Mouse (Mus musculus) kidney, embryonic 14.5 days (tissue): ENCODE results near the gene Cd200r2. TPM values are rescaled to one million over a fixed set of nuclear protein-coding genes. Genes with fewer than 3 reads are reported as not detected.
"Not testable (repeated sequence)": the region's sequence is repeated elsewhere in the genome, so short reads cannot be mapped to it uniquely, and the experiment has no call there.

Experiments
- ATAC-seq: fragments of 200-750 bp; cut with Nextera tagmentation; 2 replicates; pipeline ENCODE4 v1.8.0; 2017; ENCODE audit warnings: moderate number of reproducible peaks, mild to moderate bottlenecking, moderate TSS enrichment, moderate library complexity; ENCODE audit not compliant: low FRiP score, low TSS enrichment
- H3K27ac ChIP-seq: fragments of 300-500 bp; sonication (generic); 2 replicates; pipeline ENCODE4 v1.5.1; 2014; ENCODE audit warnings: low read depth, mild to moderate bottlenecking, low read length, moderate library complexity, mixed read lengths
- H3K27me3 ChIP-seq: fragments of 300-500 bp; sonication (generic); 2 replicates; pipeline ENCODE4 v1.6.1; 2014; ENCODE audit warnings: mild to moderate bottlenecking, low read length; ENCODE audit not compliant: control insufficient read depth, insufficient read depth
- H3K36me3 ChIP-seq: fragments of 300-500 bp; sonication (generic); 2 replicates; pipeline ENCODE4 v1.6.1; 2014; ENCODE audit warnings: low read length, mixed read lengths; ENCODE audit not compliant: control insufficient read depth, insufficient read depth
- H3K4me1 ChIP-seq: fragments of 300-500 bp; sonication (generic); 2 replicates; pipeline ENCODE4 v1.6.1; 2014; ENCODE audit warnings: low read length, mixed read lengths; ENCODE audit not compliant: control insufficient read depth, insufficient read depth
- H3K4me2 ChIP-seq: fragments of 300-500 bp; sonication (generic); replicated peaks from 2 replicates; pipeline ENCODE4 v1.6.1; 2014; ENCODE audit warnings: low read depth, mild to moderate bottlenecking, low read length
- H3K4me3 ChIP-seq: fragments of 300-500 bp; sonication (generic); 2 replicates; pipeline ENCODE4 v1.5.1; 2014; ENCODE audit warnings: mild to moderate bottlenecking, low read length
- H3K9ac ChIP-seq: fragments of 300-500 bp; sonication (generic); 2 replicates; pipeline ENCODE4 v1.6.1; 2014; ENCODE audit warnings: low read depth, mild to moderate bottlenecking, low read length, moderate library complexity
- H3K9me3 ChIP-seq: fragments of 300-500 bp; sonication (generic); 2 replicates; pipeline ENCODE4 v1.6.1; 2016; ENCODE audit warnings: low read length; ENCODE audit not compliant: control insufficient read depth
- WGBS: fragments of 180-500 bp; shearing (Covaris S2); extraction: QIAGEN DNeasy Blood & Tissue Kit; methylation state at CpG from one replicate; pipeline ENCODE4 v1.1.7; 2014; 5-methylcytosine and 5-hydroxymethylcytosine counted together
- polyA plus RNA-seq: library from polyadenylated mRNA; unstranded; fragments of >200 nt; fragmentation: Nextera tagmentation; extraction: Ambion mirVana; gene quantifications from 2 replicates; pipeline ENCODE4 v1.2.1, GENCODE M21; 2014

Gene Cd200r2
- 0.11 TPM in 1 of 2 replicates, not detected in the other for polyA plus RNA-seq

DNA sequence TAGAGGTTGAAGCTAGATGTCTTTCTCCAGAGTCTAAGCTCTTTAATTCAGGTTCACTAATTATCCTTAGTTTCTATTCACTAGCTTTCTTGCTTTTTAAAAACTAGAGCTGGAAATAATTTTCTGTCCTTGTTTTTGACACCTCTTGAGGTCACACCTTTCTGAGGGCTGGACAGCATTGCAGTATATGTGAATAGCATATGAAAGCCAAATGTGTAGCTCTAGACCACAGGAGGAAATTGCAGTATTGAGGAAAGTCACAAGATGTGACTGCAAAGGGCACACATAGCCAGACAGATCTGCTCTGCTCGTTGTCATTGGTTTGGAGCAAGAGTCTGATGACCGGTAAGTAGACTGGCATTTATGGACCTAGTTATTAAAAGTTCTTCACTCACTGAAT, at the start of gene Cd200r2:
TSS of gene Cd200r2 (plus strand) at position 301 of the 400 bp plus-strand sequence.
- no peak within 1 kb of the TSS for H3K27ac ChIP-seq
- H3K4me3 ChIP-seq, result no peak within 1 kb of the TSS
- WGBS, result 79% methylated on average over 2 of the region's 2 CpGs
- no peaks in the 10 kb centered on the region for H3K4me1 ChIP-seq
- H3K4me2 ChIP-seq, result no peak within 1 kb of the TSS
- no peaks in the 10 kb centered on the region for H3K27me3 ChIP-seq
- H3K9me3 ChIP-seq, result no peaks in the 10 kb centered on the region
- no peak within 1 kb of the TSS for H3K9ac ChIP-seq
- no peaks in the 10 kb centered on the region for H3K36me3 ChIP-seq
- ATAC-seq, result no peak

DNA sequence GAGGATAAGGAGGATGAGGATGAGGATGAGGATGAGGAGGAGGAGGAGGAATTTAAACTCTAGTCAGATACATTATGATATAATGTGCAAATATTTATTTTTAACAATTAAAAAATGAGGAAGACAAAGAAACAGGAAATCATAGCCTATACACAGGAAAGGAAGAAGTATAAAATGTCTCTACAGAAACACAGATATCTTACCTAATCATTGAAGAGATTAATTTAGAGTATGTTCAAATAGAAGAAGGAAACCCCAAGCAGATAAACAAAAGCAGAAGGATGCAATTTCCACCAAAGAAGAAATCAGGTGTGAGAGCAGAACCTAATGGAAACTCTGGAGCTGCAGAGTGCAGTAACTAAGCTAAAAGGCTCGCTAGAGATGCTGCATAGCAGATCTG, 48.9 kb upstream of the Cd200r2 start:
- 65% methylated on average over 1 of the region's 1 CpGs for WGBS
- Histone ChIP-seq H3K27me3 (no peaks in the 10 kb centered on the region), H3K27ac (no peak overlapping the region), H3K4me2 (no peak overlapping the region), H3K9ac (no peak overlapping the region), H3K4me1 (no peaks in the 10 kb centered on the region), H3K36me3 (no peaks in the 10 kb centered on the region), H3K9me3 (no peaks in the 10 kb centered on the region), H3K4me3 (no peak overlapping the region)
- ATAC-seq, result no peak

DNA sequence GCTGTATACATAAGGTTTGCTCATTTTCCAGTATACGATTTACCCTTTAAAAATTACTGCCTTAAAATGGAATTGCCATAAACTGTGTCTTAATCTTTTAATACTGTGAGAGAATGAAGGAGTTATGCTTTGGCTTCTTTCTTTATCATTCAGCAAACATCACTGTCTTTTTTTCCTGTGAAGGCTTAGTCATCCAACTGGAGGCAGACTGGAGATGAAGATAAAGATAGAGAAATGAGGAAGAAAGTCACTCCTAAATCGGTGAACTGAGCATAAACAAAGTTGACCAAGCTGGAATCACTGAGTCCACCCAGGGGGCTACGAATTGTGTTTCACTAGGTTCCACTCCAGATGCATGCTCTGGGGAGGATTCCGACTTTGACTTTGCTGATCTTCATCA, 46.4 kb upstream of the Cd200r2 start:
- no peak for ATAC-seq
- no peaks in the 10 kb centered on the region for H3K36me3 ChIP-seq
- H3K9ac ChIP-seq, result no peak overlapping the region
- no peaks in the 10 kb centered on the region for H3K9me3 ChIP-seq
- no peaks in the 10 kb centered on the region for H3K27me3 ChIP-seq
- H3K4me1 ChIP-seq, result no peaks in the 10 kb centered on the region
- H3K4me3 ChIP-seq, result no peak overlapping the region
- no peak overlapping the region for H3K27ac ChIP-seq
- no peak overlapping the region for H3K4me2 ChIP-seq
- WGBS, result 82% methylated on average over 4 of the region's 4 CpGs

DNA sequence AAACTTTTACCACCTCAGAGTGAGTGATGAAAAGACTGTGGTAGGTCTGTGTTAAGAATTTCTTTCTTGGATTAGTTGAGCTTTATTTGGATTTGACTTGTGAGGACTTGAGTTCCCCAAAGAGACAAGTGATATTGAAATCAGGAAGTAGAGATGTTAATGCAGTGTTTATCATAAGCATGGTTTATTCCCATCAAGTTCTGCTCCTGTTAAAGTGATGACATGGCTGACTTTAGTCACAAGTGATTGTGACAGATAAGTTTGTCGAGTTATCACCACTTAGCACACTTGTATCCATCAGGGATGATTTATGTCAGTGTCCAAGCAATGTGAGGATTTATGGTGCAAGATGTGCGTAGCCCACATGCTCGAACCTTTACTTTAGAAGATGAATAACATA, 34.6 kb upstream of the Cd200r2 start:
- ATAC-seq, result no peak
- Histone ChIP-seq H3K4me3 (no peak overlapping the region), H3K4me1 (no peaks in the 10 kb centered on the region), H3K36me3 (no peaks in the 10 kb centered on the region), H3K9ac (no peak overlapping the region), H3K9me3 (no peaks in the 10 kb centered on the region), H3K27ac (no peak overlapping the region), H3K4me2 (no peak overlapping the region), H3K27me3 (no peaks in the 10 kb centered on the region)
- WGBS, result 62% methylated on average over 3 of the region's 3 CpGs

DNA sequence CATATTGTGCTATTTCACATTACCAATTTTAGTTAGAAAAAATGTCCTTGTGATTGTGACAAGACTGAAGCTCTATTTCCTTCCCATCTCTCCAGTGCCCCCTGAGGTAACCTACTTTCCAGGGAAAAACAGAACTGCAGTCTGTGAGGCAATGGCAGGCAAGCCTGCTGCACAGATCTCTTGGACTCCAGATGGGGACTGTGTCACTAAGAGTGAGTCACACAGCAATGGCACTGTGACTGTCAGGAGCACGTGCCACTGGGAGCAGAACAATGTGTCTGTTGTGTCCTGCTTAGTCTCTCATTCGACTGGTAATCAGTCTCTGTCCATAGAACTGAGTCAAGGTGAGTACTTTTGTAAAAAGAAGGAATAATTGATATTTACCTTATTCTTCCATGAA, 33.7 kb upstream of the Cd200r2 start:
- H3K27me3 ChIP-seq, H3K4me1 ChIP-seq, H3K36me3 ChIP-seq, H3K4me2 ChIP-seq, H3K9ac ChIP-seq, ATAC-seq, H3K27ac ChIP-seq, H3K4me3 ChIP-seq, H3K9me3 ChIP-seq: not testable (repeated sequence)
- WGBS, result 71% methylated on average over 2 of the region's 2 CpGs

DNA sequence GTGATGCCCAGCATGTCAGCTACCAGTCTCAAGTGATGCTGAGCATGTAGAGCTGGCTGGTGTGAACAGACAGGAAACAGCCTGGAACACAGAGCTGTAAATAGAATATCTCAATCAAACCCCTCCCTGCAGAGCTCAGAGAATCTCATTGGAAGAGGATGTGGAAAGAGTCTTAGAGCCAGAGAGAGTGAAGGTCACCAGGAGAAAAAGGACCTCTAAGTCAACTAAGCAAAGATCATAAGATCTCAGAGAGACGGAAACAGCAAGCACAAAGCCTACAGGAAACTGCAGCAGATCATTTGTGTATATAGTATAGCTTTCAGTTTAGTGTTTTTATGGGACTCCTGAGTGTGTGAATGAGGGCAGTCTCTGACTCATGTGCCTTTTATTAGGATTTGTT, 8.3 kb downstream of the Cd200r2 start:
- no peak overlapping the region for H3K27ac ChIP-seq
- no peaks in the 10 kb centered on the region for H3K27me3 ChIP-seq
- H3K4me3 ChIP-seq, result no peak overlapping the region
- no peaks in the 10 kb centered on the region for H3K36me3 ChIP-seq
- no peaks in the 10 kb centered on the region for H3K4me1 ChIP-seq
- no peak overlapping the region for H3K9ac ChIP-seq
- no peak for ATAC-seq
- H3K4me2 ChIP-seq, result no peak overlapping the region
- H3K9me3 ChIP-seq, result no peaks in the 10 kb centered on the region
- 59% methylated on average over 1 of the region's 1 CpGs for WGBS

DNA sequence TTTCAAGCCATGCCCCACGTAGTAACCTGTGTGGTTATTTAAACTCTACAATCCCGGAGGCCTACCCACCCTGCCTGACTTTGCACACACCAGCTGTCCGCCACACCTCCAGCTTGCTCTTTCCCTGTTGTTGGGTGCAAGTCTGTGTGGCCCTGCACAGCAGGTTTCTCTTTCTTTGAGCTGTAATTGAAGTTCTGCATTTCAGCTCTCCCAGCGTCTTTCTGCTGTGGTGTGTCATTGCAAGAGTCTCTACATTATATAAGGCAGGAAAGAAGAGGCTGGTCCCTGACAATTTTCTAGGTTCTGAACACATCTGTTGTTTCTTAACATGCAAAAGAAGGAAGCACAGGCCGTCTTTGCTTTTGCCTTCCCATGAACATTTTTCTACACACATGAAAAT, 9.7 kb downstream of the Cd200r2 start:
- H3K27ac ChIP-seq, result no peak overlapping the region
- H3K36me3 ChIP-seq, result no peaks in the 10 kb centered on the region
- 73% methylated on average over 5 of the region's 5 CpGs for WGBS
- no peaks in the 10 kb centered on the region for H3K9me3 ChIP-seq
- H3K4me3 ChIP-seq, result no peak overlapping the region
- no peak overlapping the region for H3K4me2 ChIP-seq
- no peak overlapping the region for H3K9ac ChIP-seq
- H3K27me3 ChIP-seq, result no peaks in the 10 kb centered on the region
- H3K4me1 ChIP-seq, result no peaks in the 10 kb centered on the region
- no peak for ATAC-seq

DNA sequence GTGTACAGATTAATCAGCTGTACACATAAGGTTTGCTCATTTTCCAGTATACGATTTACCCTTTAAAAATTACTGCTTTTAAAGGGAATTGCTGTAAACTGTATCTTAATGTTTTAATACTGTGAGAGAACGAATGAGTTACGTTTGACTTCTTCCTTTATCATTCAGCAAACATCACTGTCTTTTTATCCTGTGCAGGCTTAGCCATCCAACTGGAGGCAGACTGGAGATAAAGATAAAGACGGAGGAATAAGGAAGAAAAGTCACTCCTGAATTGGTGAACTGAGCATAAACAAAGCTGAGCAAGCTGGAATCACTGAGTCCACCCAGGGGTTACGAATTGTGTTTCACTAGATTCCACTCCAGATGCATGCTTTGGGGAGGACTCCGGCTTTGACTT, 10.7 kb downstream of the Cd200r2 start:
- Histone ChIP-seq H3K9me3 (no peaks in the 10 kb centered on the region), H3K27ac (no peak overlapping the region), H3K4me2 (no peak overlapping the region), H3K9ac (no peak overlapping the region), H3K4me3 (no peak overlapping the region), H3K36me3 (no peaks in the 10 kb centered on the region), H3K27me3 (no peaks in the 10 kb centered on the region), H3K4me1 (no peaks in the 10 kb centered on the region)
- no peak for ATAC-seq
- WGBS, result 81% methylated on average over 6 of the region's 6 CpGs

DNA sequence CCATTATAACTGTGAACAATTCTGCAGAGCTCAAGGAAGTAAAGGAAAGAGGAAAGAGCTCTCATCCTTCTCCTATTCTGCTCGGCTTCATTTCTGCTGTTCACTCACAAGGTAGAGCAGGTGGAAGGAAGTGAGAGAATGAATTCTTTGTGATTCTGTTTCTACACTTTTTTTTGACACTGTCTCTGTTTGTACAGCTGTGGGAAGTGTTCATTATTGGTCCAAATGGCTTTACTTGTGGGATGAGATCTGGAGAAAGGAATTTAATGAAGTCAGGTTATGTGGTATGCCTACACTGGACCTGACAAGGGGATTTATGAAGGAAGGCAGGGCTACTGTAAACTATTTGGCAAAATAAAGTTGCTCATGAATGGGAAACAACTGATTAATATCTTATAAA, 23.9 kb downstream of the Cd200r2 start:
- no peak for ATAC-seq
- Histone ChIP-seq H3K27ac (no peak overlapping the region), H3K4me2 (no peak overlapping the region), H3K9ac (no peak overlapping the region), H3K9me3 (no peaks in the 10 kb centered on the region), H3K4me3 (no peak overlapping the region), H3K4me1 (no peaks in the 10 kb centered on the region), H3K36me3 (no peaks in the 10 kb centered on the region), H3K27me3 (no peaks in the 10 kb centered on the region)
- WGBS, result 63% methylated on average over 1 of the region's 1 CpGs

DNA sequence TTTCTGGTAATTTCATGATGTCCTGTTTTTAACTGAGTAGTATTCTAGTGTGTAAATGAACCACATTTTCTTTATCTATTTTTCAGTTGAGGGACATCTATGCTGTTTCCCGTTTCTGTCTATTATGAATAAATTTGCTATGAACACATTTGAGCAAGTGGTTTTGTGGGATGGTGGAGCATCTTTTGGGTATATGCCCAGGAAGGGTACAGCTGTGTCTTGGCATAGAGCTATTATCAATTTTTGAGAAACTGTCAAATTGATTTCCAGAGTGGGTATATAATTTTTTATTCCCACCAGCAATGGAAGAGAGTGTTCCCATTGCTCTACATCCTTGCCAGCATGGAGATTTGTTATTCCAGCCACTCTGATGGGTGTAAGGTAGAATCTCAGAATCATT, 65.1 kb downstream of the Cd200r2 start:
- Histone ChIP-seq H3K36me3 (no peaks in the 10 kb centered on the region), H3K4me1 (no peaks in the 10 kb centered on the region), H3K4me3 (no peak overlapping the region), H3K9me3 (no peaks in the 10 kb centered on the region), H3K27me3 (no peaks in the 10 kb centered on the region), H3K9ac (no peak overlapping the region), H3K27ac (no peak overlapping the region), H3K4me2 (no peak overlapping the region)
- no peak for ATAC-seq
- 90% methylated on average over 1 of the region's 1 CpGs for WGBS
